Mouse (Mus musculus) hindbrain, embryonic 11.5 days (tissue): ENCODE results near the gene Sytl5. TPM values are rescaled to one million over a fixed set of nuclear protein-coding genes. Genes with fewer than 3 reads are reported as not detected.

Experiments
- ATAC-seq: fragments of 200-750 bp; cut with Nextera tagmentation; 2 replicates; pipeline ENCODE4 v1.8.0; 2017; ENCODE audit warnings: mild to moderate bottlenecking, moderate TSS enrichment, moderate library complexity; ENCODE audit not compliant: low FRiP score
- DNase-seq: peaks from one replicate; pipeline ENCODE4 v3.0.0-alpha.2; 2015; ENCODE audit warnings: low spot score
- H3K27ac ChIP-seq: fragments of 300-500 bp; sonication (generic); 2 replicates; pipeline ENCODE4 v1.5.1; 2014; ENCODE audit warnings: mild to moderate bottlenecking, low read depth, low read length
- H3K27me3 ChIP-seq: fragments of 300-500 bp; sonication (generic); 2 replicates; pipeline ENCODE4 v1.6.1; 2014; ENCODE audit warnings: mild to moderate bottlenecking, low read length, moderate library complexity, mixed read lengths; ENCODE audit not compliant: control insufficient read depth, insufficient read depth
- H3K36me3 ChIP-seq: fragments of 300-500 bp; sonication (generic); 2 replicates; pipeline ENCODE4 v1.6.1; 2014; ENCODE audit warnings: mild to moderate bottlenecking, low read length, moderate library complexity, mixed read lengths; ENCODE audit not compliant: control insufficient read depth, insufficient read depth
- H3K4me1 ChIP-seq: fragments of 300-500 bp; sonication (generic); replicated peaks from 2 replicates; pipeline ENCODE4 v1.6.1; 2014; ENCODE audit warnings: low read length, mixed read lengths; ENCODE audit not compliant: control insufficient read depth, insufficient read depth
- H3K4me2 ChIP-seq: fragments of 300-500 bp; sonication (generic); replicated peaks from 2 replicates; pipeline ENCODE4 v1.6.1; 2014; ENCODE audit warnings: mild to moderate bottlenecking, low read depth, low read length
- H3K4me3 ChIP-seq: fragments of 300-500 bp; sonication (generic); 2 replicates; pipeline ENCODE4 v1.5.1; 2014; ENCODE audit warnings: low read depth, low read length
- H3K9ac ChIP-seq: fragments of 300-500 bp; sonication (generic); 2 replicates; pipeline ENCODE4 v1.6.1; 2014; ENCODE audit warnings: low read depth, low read length
- H3K9me3 ChIP-seq: fragments of 300-500 bp; sonication (generic); 2 replicates; pipeline ENCODE4 v1.6.1; 2016; ENCODE audit warnings: low read length; ENCODE audit not compliant: control insufficient read depth
- WGBS: fragments of 180-500 bp; shearing (Covaris S2); extraction: QIAGEN DNeasy Blood & Tissue Kit; methylation state at CpG from one replicate; pipeline ENCODE4 v1.1.7; 2014; 5-methylcytosine and 5-hydroxymethylcytosine counted together
- polyA plus RNA-seq: library from polyadenylated mRNA; unstranded; fragments of >200 nt; fragmentation: Nextera tagmentation; extraction: Ambion mirVana; gene quantifications from 2 replicates; pipeline ENCODE4 v1.2.1, GENCODE M21; 2014

Sytl5 gene
- polyA plus RNA-seq: 0.14 and 0.17 TPM in 2 replicates

- Histone ChIP-seq H3K9me3 (no peaks in the 10 kb centered on the region), H3K27me3 (no peaks in the 10 kb centered on the region), H3K9ac (no peak within 1 kb of the TSS), H3K27ac (no peak within 1 kb of the TSS), H3K36me3 (no peaks in the 10 kb centered on the region), H3K4me2 (no peak within 1 kb of the TSS), H3K4me1 (no peaks in the 10 kb centered on the region), H3K4me3 (no peak within 1 kb of the TSS)
- ATAC-seq: no peak
- 82% methylated on average over 2 of the region's 2 CpGs for WGBS
- DNase-seq: no peak
Observed at GRCm38 (mm10) chrX:9885322-9885721, at the start of gene Sytl5. Gene Sytl5 (plus strand): TSS chrX:9885622.

GRCm38 (mm10) chrX:9846628-9847027 lies 38.8 kb upstream of the Sytl5 start, which contains the start of gene Hypm:
Gene Hypm (plus strand): TSS chrX:9846928.
- no peak within 1 kb of the TSS for H3K9ac ChIP-seq
- no peak within 1 kb of the TSS for H3K4me2 ChIP-seq
- WGBS: 80% methylated on average over 3 of the region's 3 CpGs
- no peak within 1 kb of the TSS for H3K4me3 ChIP-seq
- no peaks in the 10 kb centered on the region for H3K4me1 ChIP-seq
- H3K9me3 ChIP-seq: no peaks in the 10 kb centered on the region
- H3K36me3 ChIP-seq: no peaks in the 10 kb centered on the region
- ATAC-seq (no peak), DNase-seq (no peak)
- no peak within 1 kb of the TSS for H3K27ac ChIP-seq
- H3K27me3 ChIP-seq: no peaks in the 10 kb centered on the region

GRCm38 (mm10) chrX:9849403-9849802 lies 36.0 kb upstream of the Sytl5 start, which contains the start of gene H2al3:
Gene H2al3 (plus strand): TSS chrX:9849703.
- ATAC-seq (no peak), DNase-seq (no peak)
- WGBS: 31% methylated on average over 1 of the region's 1 CpGs
- H3K27me3 ChIP-seq: no peaks in the 10 kb centered on the region
- no peaks in the 10 kb centered on the region for H3K9me3 ChIP-seq
- no peak within 1 kb of the TSS for H3K9ac ChIP-seq
- H3K4me3 ChIP-seq: no peak within 1 kb of the TSS
- no peaks in the 10 kb centered on the region for H3K4me1 ChIP-seq
- H3K27ac ChIP-seq: no peak within 1 kb of the TSS
- H3K36me3 ChIP-seq: no peaks in the 10 kb centered on the region
- H3K4me2 ChIP-seq: no peak within 1 kb of the TSS

- no peaks in the 10 kb centered on the region for H3K27me3 ChIP-seq
- H3K27ac ChIP-seq: no peak overlapping the region
- H3K4me2 ChIP-seq: no peak overlapping the region
- no peaks in the 10 kb centered on the region for H3K36me3 ChIP-seq
- ATAC-seq (no peak), DNase-seq (no peak)
- 86% methylated on average over 2 of the region's 2 CpGs for WGBS
- no peaks in the 10 kb centered on the region for H3K4me1 ChIP-seq
- H3K9me3 ChIP-seq: no peaks in the 10 kb centered on the region
- no peak overlapping the region for H3K4me3 ChIP-seq
- H3K9ac ChIP-seq: no peak overlapping the region
Observed at GRCm38 (mm10) chrX:9861859-9862258, 23.6 kb upstream of the Sytl5 start.

GRCm38 (mm10) chrX:9875519-9875918 lies 9.9 kb upstream of the Sytl5 start:
- ATAC-seq (no peak), DNase-seq (no peak)
- Histone ChIP-seq H3K4me3 (no peak overlapping the region), H3K4me1 (no peaks in the 10 kb centered on the region), H3K9me3 (no peaks in the 10 kb centered on the region), H3K36me3 (no peaks in the 10 kb centered on the region), H3K9ac (no peak overlapping the region), H3K27me3 (no peaks in the 10 kb centered on the region), H3K27ac (no peak overlapping the region), H3K4me2 (no peak overlapping the region)
- WGBS: 78% methylated on average over 2 of the region's 2 CpGs

GRCm38 (mm10) chrX:9909572-9909971 lies 24.1 kb downstream of the Sytl5 start:
- Histone ChIP-seq H3K27me3 (no peaks in the 10 kb centered on the region), H3K9me3 (no peaks in the 10 kb centered on the region), H3K4me3 (no peak overlapping the region), H3K36me3 (no peaks in the 10 kb centered on the region), H3K4me1 (no peaks in the 10 kb centered on the region), H3K27ac (no peak overlapping the region), H3K4me2 (no peak overlapping the region), H3K9ac (no peak overlapping the region)
- 74% methylated on average over 2 of the region's 2 CpGs for WGBS
- DNase-seq: no peak
- no peak for ATAC-seq

- Histone ChIP-seq H3K4me3 (no peak overlapping the region), H3K9ac (no peak overlapping the region), H3K4me2 (no peak overlapping the region), H3K36me3 (no peaks in the 10 kb centered on the region), H3K27ac (no peak overlapping the region), H3K4me1 (no peaks in the 10 kb centered on the region), H3K9me3 (no peaks in the 10 kb centered on the region), H3K27me3 (no peaks in the 10 kb centered on the region)
- no peak for ATAC-seq
- no peak for DNase-seq
Observed at GRCm38 (mm10) chrX:9933839-9934238, 48.4 kb downstream of the Sytl5 start.

- no peak for DNase-seq
Observed at GRCm38 (mm10) chrX:9984094-9984669, 98.8 kb downstream of the Sytl5 start.

GRCm38 (mm10) chrX:10000718-10001117 lies 115.3 kb downstream of the Sytl5 start:
- DNase-seq (no peak), ATAC-seq (no peak)
- no peaks in the 10 kb centered on the region for H3K9me3 ChIP-seq
- H3K4me1 ChIP-seq: no peaks in the 10 kb centered on the region
- no peak overlapping the region for H3K9ac ChIP-seq
- no peaks in the 10 kb centered on the region for H3K36me3 ChIP-seq
- WGBS: 73% methylated on average over 1 of the region's 1 CpGs
- H3K4me2 ChIP-seq: no peak overlapping the region
- H3K27me3 ChIP-seq: no peaks in the 10 kb centered on the region
- H3K4me3 ChIP-seq: no peak overlapping the region
- H3K27ac ChIP-seq: no peak overlapping the region

More at GRCm38 (mm10) chrX:9984094-9984669, 98.8 kb downstream of the Sytl5 start:
- no peaks in the 10 kb centered on the region for H3K9me3 ChIP-seq
- no peak overlapping the region for H3K4me3 ChIP-seq
- no peaks in the 10 kb centered on the region for H3K27me3 ChIP-seq
- no peak overlapping the region for H3K27ac ChIP-seq
- H3K4me2 ChIP-seq: no peak overlapping the region
- no peaks in the 10 kb centered on the region for H3K36me3 ChIP-seq
- ATAC-seq: no peak
- no peaks in the 10 kb centered on the region for H3K4me1 ChIP-seq
- no peak overlapping the region for H3K9ac ChIP-seq
